Mouse (Mus musculus) kidney, embryonic 14.5 days (tissue): ENCODE measurements around the gene Gm17469. TPM values are rescaled to one million over a fixed set of nuclear protein-coding genes. Genes with fewer than 3 reads are reported as not detected.
"Not testable (repeated sequence)": the region's sequence is repeated elsewhere in the genome, so short reads cannot be mapped to it uniquely, and the experiment has no call there.

ENCODE experiments used
- ATAC-seq: fragments of 200-750 bp; cut with Nextera tagmentation; 2 replicates; pipeline ENCODE4 v1.8.0; 2017; ENCODE audit warnings: moderate number of reproducible peaks, mild to moderate bottlenecking, moderate TSS enrichment, moderate library complexity; ENCODE audit not compliant: low FRiP score, low TSS enrichment
- H3K27ac ChIP-seq: fragments of 300-500 bp; sonication (generic); 2 replicates; pipeline ENCODE4 v1.5.1; 2014; ENCODE audit warnings: low read depth, mild to moderate bottlenecking, low read length, moderate library complexity, mixed read lengths
- H3K27me3 ChIP-seq: fragments of 300-500 bp; sonication (generic); 2 replicates; pipeline ENCODE4 v1.6.1; 2014; ENCODE audit warnings: mild to moderate bottlenecking, low read length; ENCODE audit not compliant: control insufficient read depth, insufficient read depth
- H3K36me3 ChIP-seq: fragments of 300-500 bp; sonication (generic); 2 replicates; pipeline ENCODE4 v1.6.1; 2014; ENCODE audit warnings: low read length, mixed read lengths; ENCODE audit not compliant: control insufficient read depth, insufficient read depth
- H3K4me1 ChIP-seq: fragments of 300-500 bp; sonication (generic); 2 replicates; pipeline ENCODE4 v1.6.1; 2014; ENCODE audit warnings: low read length, mixed read lengths; ENCODE audit not compliant: control insufficient read depth, insufficient read depth
- H3K4me2 ChIP-seq: fragments of 300-500 bp; sonication (generic); replicated peaks from 2 replicates; pipeline ENCODE4 v1.6.1; 2014; ENCODE audit warnings: low read depth, mild to moderate bottlenecking, low read length
- H3K4me3 ChIP-seq: fragments of 300-500 bp; sonication (generic); 2 replicates; pipeline ENCODE4 v1.5.1; 2014; ENCODE audit warnings: mild to moderate bottlenecking, low read length
- H3K9ac ChIP-seq: fragments of 300-500 bp; sonication (generic); 2 replicates; pipeline ENCODE4 v1.6.1; 2014; ENCODE audit warnings: low read depth, mild to moderate bottlenecking, low read length, moderate library complexity
- H3K9me3 ChIP-seq: fragments of 300-500 bp; sonication (generic); 2 replicates; pipeline ENCODE4 v1.6.1; 2016; ENCODE audit warnings: low read length; ENCODE audit not compliant: control insufficient read depth
- WGBS: fragments of 180-500 bp; shearing (Covaris S2); extraction: QIAGEN DNeasy Blood & Tissue Kit; methylation state at CpG from one replicate; pipeline ENCODE4 v1.1.7; 2014; 5-methylcytosine and 5-hydroxymethylcytosine counted together
- polyA plus RNA-seq: library from polyadenylated mRNA; unstranded; fragments of >200 nt; fragmentation: Nextera tagmentation; extraction: Ambion mirVana; gene quantifications from 2 replicates; pipeline ENCODE4 v1.2.1, GENCODE M21; 2014

Gene Gm17469
- not detected in 2 replicates for polyA plus RNA-seq

DNA sequence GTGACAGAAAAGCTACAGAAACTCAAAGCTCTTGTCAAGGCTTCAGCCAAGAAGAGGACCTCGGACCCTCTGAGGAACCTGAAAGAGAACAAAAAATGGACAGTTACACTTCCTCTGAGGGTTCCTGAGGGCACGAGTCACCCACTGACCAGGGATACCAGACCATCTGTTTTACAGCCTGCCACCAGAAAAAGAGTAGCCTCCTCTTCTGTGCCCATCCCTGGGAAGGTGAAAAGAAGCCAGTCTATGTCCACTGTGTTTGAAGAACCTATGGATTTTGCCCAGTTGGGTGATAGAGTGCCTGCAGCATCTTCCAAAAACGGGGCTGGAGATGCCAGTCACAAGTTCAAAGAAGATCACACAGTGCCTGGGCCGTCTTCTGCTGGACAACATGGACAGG, at the start of gene Gm17469:
TSS of gene Gm17469 (plus strand) at position 301 of the 400 bp plus-strand sequence.
- WGBS = no CpG with 5 or more reads among the region's 4 CpGs
- not testable (repeated sequence) for H3K9ac ChIP-seq, H3K4me3 ChIP-seq, ATAC-seq, H3K27me3 ChIP-seq, H3K4me1 ChIP-seq, H3K4me2 ChIP-seq, H3K9me3 ChIP-seq, H3K27ac ChIP-seq, H3K36me3 ChIP-seq

Other genes with a start within 250 kb of the Gm17469 start
- gene Gm17584, start 129.3 kb upstream of the Gm17469 start, polyA plus RNA-seq = not detected in 2 replicates